Mouse (Mus musculus) liver, embryonic 11.5 days (tissue): ENCODE data around the gene Slc16a10. TPM values are rescaled to one million over a fixed set of nuclear protein-coding genes. Genes with fewer than 3 reads are reported as not detected.
A peak's percentile ranks its signal among the peaks of the same experiment; 100 is the strongest.

ENCODE experiments used
- ATAC-seq: fragments of 200-750 bp; cut with Nextera tagmentation; replicated peaks from 2 replicates; pipeline ENCODE4 v1.8.0; 2017; ENCODE audit warnings: moderate number of reproducible peaks, mild to moderate bottlenecking, moderate TSS enrichment, moderate library complexity; ENCODE audit not compliant: low FRiP score
- DNase-seq: peaks from one replicate; pipeline ENCODE4 v3.0.0-alpha.2; 2017; ENCODE audit warnings: low spot score
- H3K27ac ChIP-seq: fragments of 300-500 bp; sonication (generic); 2 replicates; pipeline ENCODE4 v1.5.1; 2014; ENCODE audit warnings: mild to moderate bottlenecking, low read depth, low read length, control low read depth
- H3K27me3 ChIP-seq: fragments of 300-500 bp; sonication (generic); replicated peaks from 2 replicates; pipeline ENCODE4 v1.6.1; 2014; ENCODE audit warnings: low read length, mixed read lengths; ENCODE audit not compliant: control insufficient read depth, insufficient read depth
- H3K36me3 ChIP-seq: fragments of 300-500 bp; sonication (generic); 2 replicates; pipeline ENCODE4 v1.6.1; 2014; ENCODE audit warnings: mild to moderate bottlenecking, low read length, moderate library complexity, mixed read lengths; ENCODE audit not compliant: control insufficient read depth, insufficient read depth
- H3K4me1 ChIP-seq: fragments of 300-500 bp; sonication (generic); replicated peaks from 2 replicates; pipeline ENCODE4 v1.6.1; 2014; ENCODE audit warnings: low read length, mixed read lengths; ENCODE audit not compliant: control insufficient read depth, insufficient read depth
- H3K4me2 ChIP-seq: fragments of 300-500 bp; sonication (generic); 2 replicates; pipeline ENCODE4 v1.6.1; 2014; ENCODE audit warnings: mild to moderate bottlenecking, control low read depth, moderate library complexity
- H3K4me3 ChIP-seq: fragments of 300-500 bp; sonication (generic); 2 replicates; pipeline ENCODE4 v1.5.1; 2014; ENCODE audit warnings: low read depth, low read length, control low read depth
- H3K9ac ChIP-seq: fragments of 300-500 bp; sonication (generic); 2 replicates; pipeline ENCODE4 v1.6.1; 2014; ENCODE audit warnings: low read depth, low read length, control low read depth
- H3K9me3 ChIP-seq: fragments of 300-500 bp; sonication (generic); 2 replicates; pipeline ENCODE4 v1.6.1; 2016; ENCODE audit warnings: low read length, inconsistent platforms, mixed read lengths; ENCODE audit not compliant: control insufficient read depth
- WGBS: fragments of 180-500 bp; shearing (Covaris S2); extraction: QIAGEN DNeasy Blood & Tissue Kit; methylation state at CpG from one replicate; pipeline ENCODE4 v1.1.7; 2014; 5-methylcytosine and 5-hydroxymethylcytosine counted together
- polyA plus RNA-seq: library from polyadenylated mRNA; unstranded; fragments of >200 nt; fragmentation: Nextera tagmentation; extraction: Ambion mirVana; gene quantifications from 2 replicates; pipeline ENCODE4 v1.2.1, GENCODE M21; 2014

Slc16a10 gene
- polyA plus RNA-seq, 1 experiment from 2014 or later: 46.9 TPM

DNA sequence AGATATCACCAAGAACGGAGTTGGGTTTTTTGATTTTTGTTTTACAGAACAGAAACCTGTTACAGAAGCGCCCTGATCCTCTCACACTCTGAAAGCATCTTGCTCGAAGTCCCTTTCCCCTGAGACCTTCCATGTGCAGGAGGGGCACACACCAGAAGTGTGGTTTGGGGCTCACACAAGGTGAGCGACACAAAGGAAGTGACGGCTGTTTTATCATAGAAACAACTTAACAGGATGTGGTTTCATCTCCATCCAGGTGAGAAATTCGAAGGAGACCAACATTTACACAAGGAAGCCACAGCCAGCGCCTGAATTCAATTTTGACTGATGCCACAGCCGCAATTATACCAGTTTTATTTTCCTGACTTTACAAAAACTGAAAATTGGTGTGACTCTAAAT lies 21.3 kb upstream of the Slc16a10 start:
- DNase-seq (no peak), ATAC-seq (no peak)
- Histone ChIP-seq H3K9ac (no peak overlapping the region), H3K27me3 (no peaks in the 10 kb centered on the region), H3K9me3 (no peaks in the 10 kb centered on the region), H3K4me1 (no peaks in the 10 kb centered on the region), H3K4me2 (no peak overlapping the region), H3K36me3 (no peaks in the 10 kb centered on the region), H3K4me3 (no peak overlapping the region), H3K27ac (no peak overlapping the region)
- WGBS: 62% methylated on average over 8 of the region's 8 CpGs

DNA sequence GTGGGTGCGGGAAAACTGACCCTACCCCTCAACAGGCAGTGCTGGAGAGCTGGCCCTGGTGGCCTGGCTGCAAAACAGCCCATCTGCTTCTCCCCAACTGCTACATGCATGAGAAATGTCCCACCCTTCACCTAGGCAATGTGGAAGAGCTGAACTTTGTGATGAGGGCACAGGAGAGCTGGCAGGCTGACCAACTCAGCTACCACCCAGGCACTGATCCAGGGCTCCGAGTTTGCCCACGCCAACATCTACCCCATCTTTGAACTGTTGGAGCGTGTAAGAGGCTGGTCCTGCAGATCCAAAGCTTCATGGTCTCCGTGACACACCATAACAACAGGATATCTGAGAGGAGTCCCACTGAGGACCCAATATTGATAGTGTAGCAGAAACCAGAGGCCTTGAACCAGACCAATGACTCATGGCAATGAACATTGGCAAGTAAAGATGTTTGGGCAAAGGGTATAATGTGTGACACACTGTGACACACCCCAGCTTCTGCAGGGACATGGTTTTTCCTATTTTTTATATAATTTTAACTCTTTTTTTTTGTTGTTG lies 19.7 kb upstream of the Slc16a10 start:
- no peak for ATAC-seq
- 81% methylated on average over 5 of the region's 5 CpGs for WGBS

DNA sequence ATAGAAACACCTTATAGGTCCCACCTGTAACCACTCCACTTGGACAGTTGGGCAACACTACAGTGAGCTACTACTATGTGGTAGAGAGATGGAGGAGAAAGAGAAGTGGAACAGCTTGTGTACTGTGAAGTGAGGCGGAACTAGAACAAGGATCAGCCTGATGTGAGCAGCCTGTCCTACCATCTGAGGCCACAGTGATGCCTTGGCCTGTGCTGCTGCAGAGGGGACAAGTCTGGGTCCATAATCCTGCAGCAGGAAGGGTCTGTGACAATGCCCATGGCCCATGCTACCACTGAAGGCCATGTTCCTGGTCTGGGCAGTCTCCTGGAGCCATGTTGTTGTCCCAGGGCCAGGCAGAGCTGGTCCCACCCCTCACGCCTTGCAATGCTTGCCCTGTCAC lies 19.2 kb upstream of the Slc16a10 start:
- no peaks in the 10 kb centered on the region for H3K9me3 ChIP-seq
- H3K27me3 ChIP-seq: no peaks in the 10 kb centered on the region
- H3K4me1 ChIP-seq: no peaks in the 10 kb centered on the region
- no peak for ATAC-seq
- H3K4me3 ChIP-seq: no peak overlapping the region
- H3K4me2 ChIP-seq: no peak overlapping the region
- WGBS: 98% methylated on average over 2 of the region's 2 CpGs
- no peak overlapping the region for H3K9ac ChIP-seq
- H3K27ac ChIP-seq: no peak overlapping the region
- no peak for DNase-seq
- H3K36me3 ChIP-seq: no peaks in the 10 kb centered on the region

More for the DNA sequence above, 19.7 kb upstream of the Slc16a10 start:
- H3K36me3 ChIP-seq: no peaks in the 10 kb centered on the region
- H3K9me3 ChIP-seq: no peaks in the 10 kb centered on the region
- H3K4me1 ChIP-seq: no peaks in the 10 kb centered on the region
- H3K27ac ChIP-seq: no peak overlapping the region
- no peaks in the 10 kb centered on the region for H3K27me3 ChIP-seq
- H3K9ac ChIP-seq: no peak overlapping the region
- DNase-seq: no peak
- H3K4me2 ChIP-seq: no peak overlapping the region
- no peak overlapping the region for H3K4me3 ChIP-seq

DNA sequence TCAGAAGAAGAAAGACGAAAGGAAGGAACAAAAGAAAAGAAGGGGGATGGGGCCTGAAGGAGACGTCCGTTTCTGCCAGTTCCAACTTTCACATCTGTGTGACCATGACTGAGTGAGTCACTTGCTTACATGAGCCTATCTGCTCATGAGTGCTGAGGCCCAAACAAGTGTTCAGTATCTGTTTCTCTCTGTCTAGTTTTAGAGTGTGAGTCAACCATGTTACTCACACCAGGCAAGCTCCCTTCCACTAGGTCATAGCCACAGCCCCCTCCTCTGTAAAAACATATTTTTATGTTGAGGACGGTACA lies 10.4 kb upstream of the Slc16a10 start:
- Histone ChIP-seq H3K9ac (no peak overlapping the region), H3K27me3 (no peaks in the 10 kb centered on the region), H3K36me3 (no peaks in the 10 kb centered on the region), H3K9me3 (no peaks in the 10 kb centered on the region), H3K27ac (no peak overlapping the region), H3K4me1 (peaks cover 30% of the 10 kb centered on the region), H3K4me2 (no peak overlapping the region), H3K4me3 (no peak overlapping the region)
- WGBS: 64% methylated on average over 4 of the region's 4 CpGs
- ATAC-seq (no peak), DNase-seq (no peak)

DNA sequence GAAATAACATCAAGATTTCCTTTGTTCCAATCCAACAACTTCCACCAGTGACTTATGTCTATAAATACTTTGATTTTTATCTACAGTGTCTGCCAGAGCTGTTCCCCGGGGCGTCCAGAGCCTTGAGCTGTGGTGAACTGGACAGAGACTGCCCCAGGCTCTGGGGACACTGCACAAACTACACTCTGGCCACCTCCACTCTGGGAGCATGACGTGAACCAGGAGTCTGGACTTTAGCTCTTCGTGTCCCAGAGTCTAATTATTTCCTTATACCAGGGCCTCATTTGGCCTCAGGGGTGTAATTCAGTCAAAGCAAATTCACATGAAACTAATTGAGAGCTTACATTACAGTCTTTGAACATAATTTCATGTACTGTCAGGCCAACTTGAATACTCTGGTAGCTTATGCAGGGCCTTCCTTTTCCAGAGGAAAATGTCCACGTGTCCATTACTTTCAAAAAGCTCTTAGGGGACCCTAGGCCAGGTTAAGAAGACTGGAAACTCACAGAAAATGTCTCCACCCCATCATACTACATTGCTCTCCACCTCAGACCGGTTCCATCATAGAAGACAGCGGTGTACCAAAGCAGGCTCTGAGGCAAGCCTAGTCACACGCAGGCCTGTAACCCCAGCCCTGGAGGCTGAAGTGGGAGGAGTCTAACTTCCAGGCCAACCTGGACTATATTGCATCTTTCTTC lies 9.9 kb upstream of the Slc16a10 start:
- H3K4me2 ChIP-seq: no peak overlapping the region
- 60% methylated on average over 8 of the region's 8 CpGs for WGBS
- DNase-seq: no peak
- peaks cover 34% of the 10 kb centered on the region for H3K4me1 ChIP-seq
- peak overlapping the region; percentile 39 for H3K27ac ChIP-seq
- H3K9me3 ChIP-seq: no peaks in the 10 kb centered on the region
- no peak overlapping the region for H3K9ac ChIP-seq
- no peaks in the 10 kb centered on the region for H3K27me3 ChIP-seq
- no peak overlapping the region for H3K4me3 ChIP-seq
- H3K36me3 ChIP-seq: no peaks in the 10 kb centered on the region
- no peak for ATAC-seq

DNA sequence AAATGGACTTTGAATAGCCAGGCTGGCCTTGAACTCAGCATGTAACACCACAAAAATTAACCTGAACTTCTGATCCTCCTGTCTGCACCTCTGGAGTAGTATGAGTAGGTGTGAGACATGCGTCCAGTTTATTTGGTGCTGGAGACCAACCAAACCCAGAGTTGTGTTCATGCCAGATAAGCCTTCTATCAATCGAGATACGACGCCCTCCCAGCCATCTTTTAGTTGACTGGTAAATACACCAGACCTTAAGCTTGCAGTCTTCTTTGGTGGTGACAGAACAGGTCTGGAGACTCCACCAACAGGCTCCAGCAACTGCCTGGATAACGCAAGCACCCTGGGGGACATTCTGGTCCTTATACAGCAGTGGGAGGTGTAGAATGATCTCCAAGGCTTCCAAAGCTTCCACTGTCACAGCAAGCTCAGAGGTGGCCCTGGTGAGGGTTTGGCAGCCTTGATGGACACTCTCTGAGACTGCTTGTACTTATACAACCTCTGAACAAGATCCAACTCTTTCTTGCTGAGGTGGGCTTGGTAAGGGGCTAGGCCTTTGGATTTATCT lies 7.6 kb upstream of the Slc16a10 start:
- Histone ChIP-seq H3K9ac (no peak overlapping the region), H3K27me3 (no peaks in the 10 kb centered on the region), H3K4me3 (no peak overlapping the region), H3K4me2 (peak overlapping the region; percentile 19), H3K36me3 (no peaks in the 10 kb centered on the region), H3K9me3 (no peaks in the 10 kb centered on the region), H3K27ac (peak overlapping the region; percentile 62; the same call in 1 of the 2 replicates), H3K4me1 (peaks cover 37% of the 10 kb centered on the region)
- no peak for DNase-seq
- 45% methylated on average over 5 of the region's 5 CpGs for WGBS
- peak; percentile 89 for ATAC-seq

DNA sequence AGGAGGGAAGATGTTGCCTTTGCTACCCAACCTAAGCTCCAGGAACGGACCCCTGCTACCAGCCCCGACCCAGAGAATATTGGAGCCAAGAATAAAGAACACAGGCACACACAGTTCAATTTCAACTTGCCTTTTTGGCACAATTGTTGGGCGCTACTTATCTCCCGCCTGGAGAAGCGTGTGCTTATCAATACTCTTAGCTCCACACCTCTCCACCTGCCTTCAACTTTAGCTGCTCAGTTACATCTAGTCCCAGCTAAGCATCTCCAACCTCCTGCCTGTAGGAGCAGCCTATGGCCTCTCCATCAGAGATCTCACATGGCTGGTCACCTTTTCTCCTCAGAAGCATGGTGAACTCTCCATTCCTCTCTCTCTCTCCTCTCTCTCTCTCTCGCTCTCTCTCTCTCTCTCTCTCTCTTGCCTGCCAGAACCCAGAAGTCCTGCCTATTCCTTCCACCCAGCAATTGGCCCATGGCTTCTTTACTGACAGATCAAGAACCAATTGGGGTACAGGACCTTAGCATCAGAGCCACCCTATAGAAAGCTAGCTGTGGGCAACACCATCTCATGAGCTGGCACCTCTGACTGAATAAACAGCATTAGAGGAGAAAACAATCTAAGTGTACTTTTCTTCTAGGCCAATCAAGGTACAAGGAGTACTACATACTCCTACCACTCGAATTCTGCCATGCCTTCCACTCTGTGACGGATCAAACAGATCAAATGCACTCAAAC lies 5.4 kb upstream of the Slc16a10 start:
- DNase-seq (peak; percentile 25), ATAC-seq (peak; percentile 76)
- Histone ChIP-seq H3K4me1 (peaks cover 31% of the 10 kb centered on the region), H3K9ac (no peak overlapping the region), H3K27ac (peak overlapping the region; percentile 62), H3K9me3 (no peaks in the 10 kb centered on the region), H3K4me3 (no peak overlapping the region), H3K27me3 (no peaks in the 10 kb centered on the region), H3K4me2 (no peak overlapping the region), H3K36me3 (no peaks in the 10 kb centered on the region)
- 69% methylated on average over 8 of the region's 8 CpGs for WGBS

DNA sequence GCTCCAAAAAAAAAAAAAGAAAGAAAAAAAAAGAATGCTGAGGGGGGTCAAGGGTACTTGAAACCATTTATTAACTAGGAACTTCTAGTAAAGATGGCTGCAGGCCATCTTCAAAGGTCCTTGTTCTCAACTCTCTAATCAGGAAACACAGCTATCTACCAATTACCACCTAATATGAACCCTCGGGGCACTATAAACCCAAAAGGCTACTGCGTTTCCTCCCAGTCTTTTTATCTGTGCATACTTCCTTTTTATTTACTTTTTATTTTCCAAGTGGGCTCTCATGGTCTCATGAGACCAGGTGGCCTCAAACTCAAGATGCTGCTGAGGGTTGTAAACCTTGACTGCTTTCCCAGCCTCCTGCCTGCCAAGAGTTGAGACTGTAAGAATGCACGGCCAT lies 4.4 kb upstream of the Slc16a10 start:
- no peak overlapping the region for H3K9ac ChIP-seq
- no peaks in the 10 kb centered on the region for H3K27me3 ChIP-seq
- no peak for DNase-seq
- H3K4me3 ChIP-seq: no peak overlapping the region
- WGBS: 61% methylated on average over 3 of the region's 3 CpGs
- H3K4me2 ChIP-seq: no peak overlapping the region
- ATAC-seq: no peak
- peaks cover 24% of the 10 kb centered on the region for H3K4me1 ChIP-seq
- H3K36me3 ChIP-seq: no peaks in the 10 kb centered on the region
- 0 out of 2 replicates have a peak overlapping the region, but pooled peaks have one; percentile 40 for H3K27ac ChIP-seq
- H3K9me3 ChIP-seq: no peaks in the 10 kb centered on the region
